In genomic region chr1:30948361-30948949, GRCm38 (mm10) we compare ENCODE assay signal across 9 mouse cellular contexts. TPM values are rescaled to one million over a fixed set of nuclear protein-coding genes. Genes with fewer than 3 reads are reported as not detected.
A peak's percentile ranks its signal among the peaks of the same experiment; 100 is the strongest.
DNase-seq lines count a peak whose midpoint lies in the region; ATAC-seq and TF ChIP-seq lines count a peak whose summit lies in the region.
"Had no signal": no experiment of that assay in that cellular context is flagged by ENCODE, and none has a peak within 500 bp of the region (broad histone marks: within the 10 kb centered on the region; RNA-seq: fewer than 3 reads in every experiment).

No protein-coding gene starts in this region.

- no peaks in the 10 kb centered on the region for H3K9me3 ChIP-seq in ES-E14 (ENCODE audit: control insufficient read depth, insufficient read depth, low read depth, low read length)
- no peaks in the 10 kb centered on the region for H3K9me3 ChIP-seq in stomach, embryonic 16.5 days (replicated peaks; ENCODE audit: control insufficient read depth, low read length)

- WGBS in stomach, embryonic 16.5 days = under 1% methylated on average over 16 of the region's 16 CpGs

- peak; percentile 55 for TF ChIP-seq CTCF in gastrocnemius, adult 2 months (IDR thresholded peaks at IDR 0.05)

- H3K4me2 ChIP-seq in stomach, embryonic 16.5 days (ENCODE audit: low read depth, low read length) = peak overlapping the region; percentile 60

- in situ Hi-C loops in ES-E14 (cut with MboI; ENCODE audit: low sequenced_read_pairs in 2 of 2, unreplicated experiment in 2 of 2) = loop anchor here in 1 of 2 experiments (25.0 kb wide), 1 partner anchor 161 kb away; no protein-coding TSS in a partner anchor

- no peaks in the 10 kb centered on the region for H3K27me3 ChIP-seq in stomach, embryonic 16.5 days (ENCODE audit: control insufficient read depth, insufficient read depth, low read length)

- peak; percentile 6 for ATAC-seq in common myeloid progenitor, adult 5-6 weeks (replicated peaks; ENCODE audit: low read depth, poor library complexity, severe bottlenecking)
- no peak for ATAC-seq in stomach, embryonic 16.5 days (ENCODE audit: insufficient read depth, low FRiP score)

- H3K4me1 ChIP-seq in ES-E14 (ENCODE audit: control insufficient read depth in 2 of 2, insufficient read depth in 2 of 2, low read length in 2 of 2, poor library complexity in 1 of 2) = peaks cover 0 to 7% of the 10 kb centered on the region in 2 experiments; a peak in 2 of 4 replicates
- H3K4me1 ChIP-seq in stomach, embryonic 16.5 days (ENCODE audit: control insufficient read depth, insufficient read depth, low read length) = no peaks in the 10 kb centered on the region; the same call in 1 of the 2 replicates

- peaks cover 16% of the 10 kb centered on the region for H3K36me3 ChIP-seq in ES-E14 (ENCODE audit: control insufficient read depth, insufficient read depth, low read length, poor library complexity, severe bottlenecking)
- peaks cover 14% of the 10 kb centered on the region; the same call in 1 of the 2 replicates for H3K36me3 ChIP-seq in stomach, embryonic 16.5 days (ENCODE audit: control insufficient read depth, insufficient read depth, low read length)

- intact Hi-C loops in gastrocnemius, adult 2 months (cut with DNase I) = loop anchor here (2.0 kb wide), 1 partner anchor 76 kb away; the partner anchor contains the start of gene Phf3
- intact Hi-C loops in heart, postnatal 10 days (cut with DNase I) = loop anchor here (2.0 to 5.0 kb wide), 3 partner anchors 76 to 171 kb away; partner anchors contain the start of gene Phf3

- peak overlapping the region; percentile 98 for H3K27ac ChIP-seq in gastrocnemius, adult 2 months
- peak overlapping the region; percentile 88; the same call in 1 of the 2 replicates for H3K27ac ChIP-seq in ES-E14 (ENCODE audit: insufficient read depth, low read depth, low read length, poor library complexity, severe bottlenecking)
- H3K27ac ChIP-seq in stomach, embryonic 16.5 days (ENCODE audit: low read length) = peak overlapping the region; percentile 97

- no peak for DNase-seq in gastrocnemius, adult 2 months
- DNase-seq in gastrocnemius, postnatal 10 days = no peak
- DNase-seq in ES-E14 (ENCODE audit: low read depth, low spot score) = no peak
- DNase-seq in heart, postnatal 10 days = peak; percentile 42 to 64
- DNase-seq in layer of hippocampus, postnatal 14 days (ENCODE audit: low spot score in 2 of 2) = peak; percentile 24 to 49
- DNase-seq in mesoderm, embryonic 11.5 days (ENCODE audit: low read depth, low spot score) = peak; percentile 67

- peak overlapping the region; percentile 98 for H3K9ac ChIP-seq in ES-E14 (ENCODE audit: insufficient read depth, low read depth, low read length, poor library complexity, severe bottlenecking)
- peak overlapping the region; percentile 98 for H3K9ac ChIP-seq in stomach, embryonic 16.5 days (ENCODE audit: low read length)

- H3K4me3 ChIP-seq in gastrocnemius, adult 2 months = peak overlapping the region; percentile 91
- H3K4me3 ChIP-seq in ES-E14 (ENCODE audit: insufficient read depth in 1 of 2, low read depth in 1 of 2, low read length in 2 of 2, poor library complexity in 1 of 2, severe bottlenecking in 1 of 2) = peak overlapping the region; percentile 87 to 96
- peak overlapping the region; percentile 91 for H3K4me3 ChIP-seq in stomach, embryonic 16.5 days (replicated peaks; ENCODE audit: low read length)

TF ChIP-seq in ES-E14, 5 proteins besides CTCF, POLR2A, EP300 and RAD21:
- no peak for TF ChIP-seq ZC3H11A (IDR thresholded peaks at IDR 0.05; ENCODE audit: borderline replicate concordance, low read depth, low read length)
- TF ChIP-seq ZNF384 (IDR thresholded peaks at IDR 0.05; ENCODE audit: low read depth, low read length) = peak; percentile 89
TF ChIP-seq in ES-E14: peak in this region for 1.

RNA-seq across cellular contexts. Expression of gene AC153137.1, which starts 29.3 kb away (rescaled TPM):
- total RNA-seq in gastrocnemius, adult 2 months (2021) = not detected
- not detected for total RNA-seq in gastrocnemius, postnatal 10 days (2021)
- total RNA-seq in ES-E14 (2012; rRNA removed) = 4.0 and 5.2 TPM in 2 replicates
- not detected in 2 replicates for total RNA-seq in common myeloid progenitor, adult 5-6 weeks (2017)
- total RNA-seq in heart, postnatal 10 days (2021) = not detected
- not detected for total RNA-seq in layer of hippocampus, postnatal 14 days (2021)
- polyA plus RNA-seq in stomach, embryonic 16.5 days (2015; fragmentation: Nextera tagmentation; extraction: Ambion mirVana) = not detected in 2 replicates
- total RNA-seq: adrenal gland, postnatal 36 days had no signal

Comparison
In these comparisons a context has a peak if more than half of its experiments do, and no peak if none do; other contexts are left out.
1. DNase-seq: peak in heart, postnatal 10 days (2 of 2), layer of hippocampus, postnatal 14 days (2 of 2) and mesoderm, embryonic 11.5 days (single experiment); none in gastrocnemius, adult 2 months (single experiment), gastrocnemius, postnatal 10 days (single experiment) and ES-E14 (single experiment).
2. Peak in every context shown above with its lines, with median percentiles within 50 percentile points of each other: H3K27ac ChIP-seq and H3K4me3 ChIP-seq.